Mouse (Mus musculus) C2C12 (cell line): Measurements from ENCODE around the gene Rarres1.

ENCODE experiments used
- CEBPB ChIP-seq: IDR thresholded peaks from one replicate; pipeline ENCODE4 v1.6.1; 2011; ENCODE audit warnings: low read depth, mild to moderate bottlenecking, control low read depth, moderate library complexity
- CTCF ChIP-seq: IDR thresholded peaks from one replicate; pipeline ENCODE4 v1.5.1; 2011; ENCODE audit not compliant: control insufficient read depth, insufficient read depth, insufficient read length
- FOSL1 ChIP-seq: IDR thresholded peaks from one replicate; pipeline ENCODE4 v1.8.0; 2011; ENCODE audit warnings: mild to moderate bottlenecking, low read length; ENCODE audit not compliant: poor library complexity, insufficient read depth, severe bottlenecking
- MYOD1 ChIP-seq: IDR thresholded peaks from one replicate; pipeline ENCODE4 v1.6.1; 2011; ENCODE audit warnings: low read depth; ENCODE audit not compliant: control insufficient read depth, insufficient read length
- MYOG ChIP-seq: IDR thresholded peaks from one replicate; pipeline ENCODE4 v1.6.1; 2011; ENCODE audit not compliant: control insufficient read depth, insufficient read length; ENCODE audit errors: extremely low read depth
- USF1 ChIP-seq: IDR thresholded peaks from one replicate; pipeline ENCODE4 v1.6.1; 2011; ENCODE audit warnings: low read depth, mild to moderate bottlenecking, control low read depth, moderate library complexity

DNA sequence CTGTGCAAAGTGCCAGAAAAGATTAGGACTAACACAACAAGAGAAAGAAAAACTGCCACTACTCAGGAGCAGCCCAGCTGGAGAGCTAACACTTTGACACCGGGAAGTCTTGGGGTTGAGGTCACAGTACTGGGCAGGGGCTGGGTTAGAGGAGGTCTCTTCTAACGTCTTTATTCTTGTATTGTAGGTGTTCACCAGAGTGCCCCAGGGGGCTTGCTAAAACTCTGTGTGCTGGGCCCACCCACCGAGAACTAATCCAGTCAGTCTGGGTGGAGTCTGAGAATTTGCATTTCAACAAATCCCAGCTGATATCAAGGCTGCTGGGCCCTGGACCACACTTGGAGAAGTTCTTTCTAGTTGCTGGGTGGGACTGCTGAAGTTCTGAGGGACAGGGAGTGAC, 11.4 kb downstream of the Rarres1 start:
- TF ChIP-seq CTCF: no peak
- no peak for TF ChIP-seq MYOG
- TF ChIP-seq CEBPB: no peak
- no peak for TF ChIP-seq USF1
- TF ChIP-seq MYOD1: no peak
- no peak for TF ChIP-seq FOSL1
